Mouse (Mus musculus): ENCODE data around the gene Fastk. TPM values are rescaled to one million over a fixed set of nuclear protein-coding genes. Genes with fewer than 3 reads are reported as not detected.

Gene Fastk
- total and polyA plus RNA-seq, 2 experiments = 22.3 to 166 TPM

DNA sequence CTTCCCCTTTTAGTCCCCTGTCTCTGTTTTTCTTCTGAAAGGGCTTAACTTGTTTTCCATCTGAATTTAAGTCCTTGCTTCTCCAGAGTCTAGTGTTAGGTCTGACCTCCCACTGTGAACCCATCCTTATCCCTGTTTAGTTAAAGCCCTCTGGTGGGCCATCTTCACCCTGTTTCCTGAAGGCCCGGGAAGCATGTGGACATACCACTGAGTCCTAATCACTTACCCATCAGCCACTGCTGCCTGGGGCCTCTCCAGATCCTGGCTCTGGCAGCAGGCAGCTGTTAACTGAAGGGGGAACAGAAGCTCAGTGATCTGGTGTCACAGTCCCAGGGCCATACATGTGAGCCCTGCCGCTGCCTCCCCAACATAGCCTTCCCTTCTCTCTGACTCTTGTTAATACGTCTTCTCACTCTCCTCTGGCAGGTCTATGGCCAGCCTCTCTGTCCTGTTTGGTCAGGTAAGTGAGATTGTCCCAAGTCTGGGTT is 39.7 kb downstream of the Fastk start:
- DNase-seq (ENCODE audit: extremely low read depth, low read depth, low spot score) = no peak
- Histone ChIP-seq H3K27ac (replicated peaks; ENCODE audit: insufficient read depth, low read depth, low read length) (no peak overlapping the region), H3K27me3 (ENCODE audit: control insufficient read depth, insufficient read depth, low read length) (no peaks in the 10 kb centered on the region), H3K9ac (ENCODE audit: low read depth, low read length) (no peak overlapping the region), H3K4me1 (ENCODE audit: control insufficient read depth, insufficient read depth, low read length) (no peaks in the 10 kb centered on the region), H3K36me3 (ENCODE audit: control insufficient read depth, insufficient read depth, low read length) (peaks cover 5% of the 10 kb centered on the region; the same call in 1 of the 2 replicates), H3K79me2 (ENCODE audit: control insufficient read depth, insufficient read depth, low read length) (no peaks in the 10 kb centered on the region), H3K4me3 (ENCODE audit: insufficient read depth, low read depth, low read length) (no peak overlapping the region)
- TF ChIP-seq CTCF (IDR thresholded peaks at IDR 0.05; ENCODE audit: low read depth, low read length) (no peak), POLR2A (IDR thresholded peaks at IDR 0.05; ENCODE audit: extremely low read depth, insufficient read depth, low read length) (no peak)
- WGBS = 85% methylated on average over 3 of the region's 3 CpGs

DNA sequence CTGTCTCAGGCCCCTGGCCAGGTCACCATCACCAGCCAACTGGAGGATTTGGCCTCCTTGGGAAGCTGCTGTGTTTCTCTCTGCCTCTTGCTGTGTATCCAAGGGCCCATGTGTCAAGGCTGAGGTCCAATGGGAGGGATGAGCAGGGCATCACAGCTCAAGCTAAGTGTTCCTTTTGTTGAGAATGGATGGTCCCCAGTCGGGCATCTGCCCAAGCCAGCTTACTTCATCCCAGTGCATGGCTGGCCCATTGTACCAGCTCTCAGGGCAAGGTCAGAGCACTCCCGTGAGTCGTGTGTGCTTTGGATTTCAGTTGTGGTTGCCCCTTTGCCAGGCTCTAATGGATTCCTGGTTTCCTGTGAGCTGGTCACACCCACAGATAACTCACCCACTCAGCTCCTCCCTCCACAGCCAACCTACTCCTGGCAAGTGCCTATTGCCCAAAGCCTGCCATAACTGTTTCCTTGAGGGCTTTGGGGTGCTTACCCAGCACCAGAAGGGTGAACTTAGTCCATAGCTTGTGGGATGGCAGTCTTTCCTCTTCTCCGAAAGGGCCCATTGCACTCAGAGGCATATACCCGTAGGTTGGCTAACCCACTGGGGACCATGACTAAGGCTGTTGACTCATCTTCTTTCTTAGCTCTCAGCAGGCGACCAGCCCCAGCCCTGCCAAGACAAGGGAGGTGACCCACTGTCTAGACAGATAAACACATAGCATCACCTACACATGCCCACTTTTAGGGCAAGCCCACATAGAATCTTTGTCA is 40.3 kb downstream of the Fastk start:
- Histone ChIP-seq H3K27ac (replicated peaks; ENCODE audit: insufficient read depth, low read depth, low read length) (no peak overlapping the region), H3K27me3 (ENCODE audit: control insufficient read depth, insufficient read depth, low read length) (no peaks in the 10 kb centered on the region), H3K9ac (ENCODE audit: low read depth, low read length) (no peak overlapping the region), H3K36me3 (ENCODE audit: control insufficient read depth, insufficient read depth, low read length) (peaks cover 5% of the 10 kb centered on the region; the same call in 1 of the 2 replicates), H3K4me3 (ENCODE audit: insufficient read depth, low read depth, low read length) (no peak overlapping the region), H3K79me2 (ENCODE audit: control insufficient read depth, insufficient read depth, low read length) (no peaks in the 10 kb centered on the region), H3K4me1 (ENCODE audit: control insufficient read depth, insufficient read depth, low read length) (no peaks in the 10 kb centered on the region)
- WGBS = 72% methylated on average over 6 of the region's 6 CpGs
- no peak for TF ChIP-seq CTCF (IDR thresholded peaks at IDR 0.05; ENCODE audit: low read depth, low read length)
- no peak for TF ChIP-seq POLR2A (IDR thresholded peaks at IDR 0.05; ENCODE audit: extremely low read depth, insufficient read depth, low read length)
- DNase-seq (ENCODE audit: extremely low read depth, low read depth, low spot score) = no peak

- no peak for DNase-seq (ENCODE audit: extremely low read depth, low read depth, low spot score)
- H3K27me3 ChIP-seq (ENCODE audit: control insufficient read depth, insufficient read depth, low read length) = no peaks in the 10 kb centered on the region
- H3K4me3 ChIP-seq (ENCODE audit: insufficient read depth, low read depth, low read length) = no peak overlapping the region
- H3K36me3 ChIP-seq (ENCODE audit: control insufficient read depth, insufficient read depth, low read length) = peaks cover 2% of the 10 kb centered on the region; the same call in 1 of the 2 replicates
- 87% methylated on average over 9 of the region's 9 CpGs for WGBS
- H3K9ac ChIP-seq (ENCODE audit: low read depth, low read length) = no peak overlapping the region
- H3K4me1 ChIP-seq (ENCODE audit: control insufficient read depth, insufficient read depth, low read length) = no peaks in the 10 kb centered on the region
- H3K79me2 ChIP-seq (ENCODE audit: control insufficient read depth, insufficient read depth, low read length) = peaks cover 2% of the 10 kb centered on the region; the same call in 1 of the 2 replicates
- no peak overlapping the region for H3K27ac ChIP-seq (replicated peaks; ENCODE audit: insufficient read depth, low read depth, low read length)
- TF ChIP-seq CTCF (IDR thresholded peaks at IDR 0.05; ENCODE audit: low read depth, low read length) (no peak), POLR2A (IDR thresholded peaks at IDR 0.05; ENCODE audit: extremely low read depth, insufficient read depth, low read length) (no peak)
Measured at GRCm38 (mm10) chr5:24401969-24402368, 43.1 kb downstream of the Fastk start.

- no peaks in the 10 kb centered on the region for H3K27me3 ChIP-seq (ENCODE audit: control insufficient read depth, insufficient read depth, low read length)
- H3K36me3 ChIP-seq (ENCODE audit: control insufficient read depth, insufficient read depth, low read length) = peaks cover 2% of the 10 kb centered on the region; the same call in 1 of the 2 replicates
- no peak overlapping the region for H3K9ac ChIP-seq (ENCODE audit: low read depth, low read length)
- TF ChIP-seq POLR2A (IDR thresholded peaks at IDR 0.05; ENCODE audit: extremely low read depth, insufficient read depth, low read length) = no peak
- no peak for TF ChIP-seq CTCF (IDR thresholded peaks at IDR 0.05; ENCODE audit: low read depth, low read length)
- H3K27ac ChIP-seq (replicated peaks; ENCODE audit: insufficient read depth, low read depth, low read length) = no peak overlapping the region
- no peaks in the 10 kb centered on the region for H3K4me1 ChIP-seq (ENCODE audit: control insufficient read depth, insufficient read depth, low read length)
- H3K4me3 ChIP-seq (ENCODE audit: insufficient read depth, low read depth, low read length) = no peak overlapping the region
- 95% methylated on average over 5 of the region's 5 CpGs for WGBS
- no peak for DNase-seq (ENCODE audit: extremely low read depth, low read depth, low spot score)
- H3K79me2 ChIP-seq (ENCODE audit: control insufficient read depth, insufficient read depth, low read length) = peaks cover 2% of the 10 kb centered on the region; the same call in 1 of the 2 replicates
Measured at GRCm38 (mm10) chr5:24400911-24401605, 44.0 kb downstream of the Fastk start.

DNA sequence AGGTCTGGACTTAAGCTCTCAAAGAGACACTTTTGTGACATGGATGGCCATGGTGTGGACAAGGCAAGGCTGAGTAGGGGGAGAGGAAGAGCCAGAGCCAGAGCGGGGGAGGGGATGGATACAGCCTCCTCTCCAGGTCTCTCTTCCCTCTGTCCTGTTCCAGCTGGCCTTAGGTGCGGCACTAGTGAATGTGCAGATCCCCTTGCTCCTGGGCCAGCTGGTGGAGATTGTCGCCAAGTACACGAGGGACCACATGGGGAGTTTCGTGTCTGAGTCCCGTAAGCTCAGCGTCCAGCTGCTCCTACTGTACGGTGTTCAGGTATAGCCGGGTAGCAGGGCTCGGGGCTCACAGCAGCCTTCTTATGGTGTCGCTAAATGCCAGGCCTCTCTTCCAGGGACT is 44.7 kb downstream of the Fastk start:
- WGBS = 95% methylated on average over 11 of the region's 11 CpGs
- peaks cover 2% of the 10 kb centered on the region; the same call in 1 of the 2 replicates for H3K36me3 ChIP-seq (ENCODE audit: control insufficient read depth, insufficient read depth, low read length)
- no peak overlapping the region for H3K4me3 ChIP-seq (ENCODE audit: insufficient read depth, low read depth, low read length)
- H3K79me2 ChIP-seq (ENCODE audit: control insufficient read depth, insufficient read depth, low read length) = peaks cover 2% of the 10 kb centered on the region; the same call in 1 of the 2 replicates
- no peak for TF ChIP-seq CTCF (IDR thresholded peaks at IDR 0.05; ENCODE audit: low read depth, low read length)
- TF ChIP-seq POLR2A (IDR thresholded peaks at IDR 0.05; ENCODE audit: extremely low read depth, insufficient read depth, low read length) = no peak
- H3K27ac ChIP-seq (replicated peaks; ENCODE audit: insufficient read depth, low read depth, low read length) = no peak overlapping the region
- H3K9ac ChIP-seq (ENCODE audit: low read depth, low read length) = no peak overlapping the region
- no peaks in the 10 kb centered on the region for H3K27me3 ChIP-seq (ENCODE audit: control insufficient read depth, insufficient read depth, low read length)
- no peaks in the 10 kb centered on the region for H3K4me1 ChIP-seq (ENCODE audit: control insufficient read depth, insufficient read depth, low read length)
- DNase-seq (ENCODE audit: extremely low read depth, low read depth, low spot score) = no peak

Data from liver, adult 2 months (tissue).